Mouse (Mus musculus) megakaryocyte-erythroid progenitor cell, adult 5-6 weeks (primary cell): ENCODE results near the gene Gm28553. TPM values are rescaled to one million over a fixed set of nuclear protein-coding genes. Genes with fewer than 3 reads are reported as not detected.
"Not testable (repeated sequence)": the region's sequence is repeated elsewhere in the genome, so short reads cannot be mapped to it uniquely, and the experiment has no call there.

ENCODE experiments used
- ATAC-seq: replicated peaks from 2 replicates; pipeline ENCODE4 v1.8.0; 2016; ENCODE audit warnings: mild to moderate bottlenecking, inconsistent platforms; ENCODE audit not compliant: severe bottlenecking, poor library complexity, low FRiP score, low TSS enrichment
- total RNA-seq, 2 experiments: library from RNA; stranded (forward) in 1 of 2; stranded (reverse) in 1 of 2; fragments of 200-1000, 215-1000 nt in 1 of 2; fragments of >200 nt in 1 of 2; fragmentation: Nextera tagmentation in 1 of 2; gene quantifications; 2 replicates each; pipeline ENCODE4 v1.2.3; 2014 to 2017

Gm28553 gene
- total RNA-seq (2014; fragmentation: Nextera tagmentation) (not detected in 2 replicates), total RNA-seq (2017) (not detected in 2 replicates)

DNA sequence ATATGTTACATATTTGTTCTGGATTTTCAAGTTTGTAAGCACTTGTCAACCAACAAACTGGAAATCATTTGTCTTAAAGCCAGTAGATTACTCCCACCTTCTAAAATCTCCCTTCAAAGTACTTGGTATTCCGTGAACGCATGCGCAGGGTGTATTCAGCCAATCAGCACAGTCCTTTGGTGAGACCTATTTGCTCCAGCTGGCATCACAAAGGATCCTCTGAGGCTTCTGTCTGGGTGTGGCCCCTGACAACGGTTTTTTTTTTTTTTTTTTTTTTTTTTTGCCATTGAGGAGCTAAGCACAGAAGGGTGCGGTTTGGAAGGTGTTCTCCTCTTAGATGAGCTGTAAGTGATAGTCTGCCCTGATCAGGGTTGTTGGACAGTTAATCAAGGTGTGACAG, at the start of gene Gm28553:
TSS of gene Gm28553 (plus strand) at position 301 of the 400 bp plus-strand sequence.
- not testable (repeated sequence) for ATAC-seq
